Comparison of ENCODE assay signal across 8 mouse cellular contexts in genomic region chr6:148896507-148896851, GRCm38 (mm10). TPM values are rescaled to one million over a fixed set of nuclear protein-coding genes. Genes with fewer than 3 reads are reported as not detected.
DNase-seq lines count a peak whose midpoint lies in the region; ATAC-seq and TF ChIP-seq lines count a peak whose summit lies in the region.

No protein-coding gene starts in this region.

- WGBS in heart, embryonic 12.5 days: 44% methylated on average over 6 of the region's 6 CpGs
- 51% methylated on average over 6 of the region's 6 CpGs for WGBS in forebrain, postnatal 0 days
- 70% methylated on average over 6 of the region's 6 CpGs for WGBS in macrophage (ENCODE audit: missing documents)

- in situ Hi-C loops in ES-E14 (cut with MboI; ENCODE audit: low sequenced_read_pairs in 2 of 2, unreplicated experiment in 2 of 2): no loop called here

- peak overlapping the region; percentile 59 for H3K9ac ChIP-seq in heart, embryonic 12.5 days
- peak overlapping the region; percentile 78 for H3K9ac ChIP-seq in ES-E14 (ENCODE audit: insufficient read depth, low read depth, low read length, poor library complexity, severe bottlenecking)
- H3K9ac ChIP-seq in forebrain, postnatal 0 days: peak overlapping the region; percentile 72

- H3K9me3 ChIP-seq in heart, embryonic 12.5 days (replicated peaks): no peaks in the 10 kb centered on the region
- no peaks in the 10 kb centered on the region for H3K9me3 ChIP-seq in ES-E14 (ENCODE audit: control insufficient read depth, insufficient read depth, low read depth, low read length)
- no peaks in the 10 kb centered on the region for H3K9me3 ChIP-seq in forebrain, postnatal 0 days (ENCODE audit: low read length)

- 0 out of 2 replicates have a peak, but pooled peaks cover 3% of the 10 kb centered on the region for H3K4me1 ChIP-seq in heart, embryonic 12.5 days (replicated peaks)
- H3K4me1 ChIP-seq in ES-E14 (ENCODE audit: control insufficient read depth in 2 of 2, insufficient read depth in 2 of 2, low read length in 2 of 2, poor library complexity in 1 of 2): no peaks in the 10 kb centered on the region; a peak in 1 of 4 replicates
- H3K4me1 ChIP-seq in forebrain, postnatal 0 days (ENCODE audit: insufficient read depth): no peaks in the 10 kb centered on the region; the same call in 1 of the 2 replicates

- H3K36me3 ChIP-seq in heart, embryonic 12.5 days: no peaks in the 10 kb centered on the region
- H3K36me3 ChIP-seq in ES-E14 (ENCODE audit: control insufficient read depth, insufficient read depth, low read length, poor library complexity, severe bottlenecking): no peaks in the 10 kb centered on the region
- H3K36me3 ChIP-seq in forebrain, postnatal 0 days (ENCODE audit: insufficient read depth): no peaks in the 10 kb centered on the region
- no peaks in the 10 kb centered on the region for H3K36me3 ChIP-seq in macrophage (ENCODE audit: inconsistent target)

- peak overlapping the region; percentile 83 for H3K27ac ChIP-seq in heart, embryonic 12.5 days (ENCODE audit: poor library complexity, severe bottlenecking)
- H3K27ac ChIP-seq in ES-E14 (ENCODE audit: insufficient read depth, low read depth, low read length, poor library complexity, severe bottlenecking) (peak overlapping the region; percentile 51; the same call in 1 of the 2 replicates), macrophage (no peak overlapping the region)
- peak overlapping the region; percentile 87 for H3K27ac ChIP-seq in forebrain, postnatal 0 days (ENCODE audit: low read depth, low read length)

- H3K27me3 ChIP-seq in heart, embryonic 12.5 days (replicated peaks): no peaks in the 10 kb centered on the region
- no peaks in the 10 kb centered on the region for H3K27me3 ChIP-seq in forebrain, postnatal 0 days (ENCODE audit: insufficient read depth, low read length)

- no peak for ATAC-seq in heart, embryonic 12.5 days (ENCODE audit: insufficient number of reproducible peaks, low FRiP score)
- peak; percentile 30 for ATAC-seq in forebrain, postnatal 0 days

- H3K4me3 ChIP-seq in heart, embryonic 12.5 days: peak overlapping the region; percentile 79
- H3K4me3 ChIP-seq in ES-E14 (ENCODE audit: insufficient read depth in 1 of 2, low read depth in 1 of 2, low read length in 2 of 2, poor library complexity in 1 of 2, severe bottlenecking in 1 of 2) (peak overlapping the region; percentile 82 to 89), macrophage (ENCODE audit: inconsistent target) (peak overlapping the region; percentile 61)
- H3K4me3 ChIP-seq in forebrain, postnatal 0 days (ENCODE audit: low read depth, low read length): peak overlapping the region; percentile 70

- no peak for TF ChIP-seq CTCF in forebrain, postnatal 0 days (IDR thresholded peaks at IDR 0.05; ENCODE audit: low read depth)

- H3K79me2 ChIP-seq in macrophage (ENCODE audit: inconsistent target): no peaks in the 10 kb centered on the region

- H3K4me2 ChIP-seq in heart, embryonic 12.5 days: peak overlapping the region; percentile 94
- H3K4me2 ChIP-seq in forebrain, postnatal 0 days (ENCODE audit: low read depth): peak overlapping the region; percentile 92

- no peak for DNase-seq in heart, adult 18-20 months
- no peak for DNase-seq in ES-E14 (ENCODE audit: low read depth, low spot score)
- DNase-seq in forebrain, postnatal 0 days: no peak
- no peak for DNase-seq in cerebellum, adult 9-11 months
- DNase-seq in layer of hippocampus, adult 9-10 months (ENCODE audit: low spot score): no peak
- DNase-seq in Muller cell, postnatal 12 days (ENCODE audit: inconsistent ontology term): no peak

TF ChIP-seq in ES-E14, 5 proteins besides CTCF, POLR2A, EP300 and RAD21:
- TF ChIP-seq MAFK (IDR thresholded peaks at IDR 0.05; ENCODE audit: insufficient read depth, low read depth, low read length): no peak
- TF ChIP-seq CHD2 (IDR thresholded peaks at IDR 0.05; ENCODE audit: low read depth, low read length): no peak
- TF ChIP-seq HCFC1 (IDR thresholded peaks at IDR 0.05; ENCODE audit: borderline replicate concordance, insufficient read depth, low read length): no peak
- no peak for TF ChIP-seq ZC3H11A (IDR thresholded peaks at IDR 0.05; ENCODE audit: borderline replicate concordance, low read depth, low read length)
- TF ChIP-seq ZNF384 (IDR thresholded peaks at IDR 0.05; ENCODE audit: low read depth, low read length): no peak

RNA-seq across cellular contexts. Expression of gene Caprin2, which starts 0.4 kb away (rescaled TPM):
- 18.0 and 18.3 TPM in 2 replicates for polyA plus RNA-seq in heart, embryonic 12.5 days (2016; fragmentation: Nextera tagmentation; extraction: Ambion mirVana)
- total RNA-seq in heart, adult 18-20 months (2021): 1 to 10 TPM; 3.5 to 5.2 TPM
- total RNA-seq in ES-E14 (2012; rRNA removed): 24.8 and 25.7 TPM in 2 replicates
- 9.9 and 16.9 TPM in 2 replicates for total RNA-seq in forebrain, postnatal 0 days (2014; rRNA removed)
- 2.3 and 4.1 TPM in 2 replicates for polyA plus RNA-seq in forebrain, postnatal 0 days (2015; fragmentation: Nextera tagmentation; extraction: Ambion mirVana)
- total RNA-seq in macrophage (2018; cell fraction: chromatin; rRNA removed): 10 to 100 TPM; 10.3 to 36.8 (median 19.8) TPM
- total RNA-seq in macrophage (2018; cell fraction: cytosol; rRNA removed): 1 to 10 TPM; 1.1 to 3.9 (median 2.2) TPM
- 10 to 100 TPM in 14 of 26 experiments, 1 to 10 TPM in 12; 3.1 to 25.6 (median 10.7) TPM for total RNA-seq in macrophage (2018; cell fraction: nucleus; rRNA removed)
- 2.9 to 3.3 TPM (median 2.9 TPM) in 3 replicates for polyA plus RNA-seq in macrophage (2018)

RNA-seq across cellular contexts. Expression of gene Sinhcaf, which starts 49.8 kb away (rescaled TPM):
- 90.9 and 95.6 TPM in 2 replicates for polyA plus RNA-seq in heart, embryonic 12.5 days (2016; fragmentation: Nextera tagmentation; extraction: Ambion mirVana)
- total RNA-seq in heart, adult 18-20 months (2021): 1 to 10 TPM; 3.3 to 4.6 TPM
- total RNA-seq in ES-E14 (2012; rRNA removed): 193 and 205 TPM in 2 replicates
- total RNA-seq in forebrain, postnatal 0 days (2014; rRNA removed): 21.8 and 25.3 TPM in 2 replicates
- polyA plus RNA-seq in forebrain, postnatal 0 days (2015; fragmentation: Nextera tagmentation; extraction: Ambion mirVana): 19.4 and 22.4 TPM in 2 replicates
- total RNA-seq in macrophage (2018; cell fraction: chromatin; rRNA removed): 10 to 100 TPM in 4 of 26 experiments, 1 to 10 TPM in 20, under 1 TPM in 2; 0.66 to 40.0 (median 3.3) TPM
- total RNA-seq in macrophage (2018; cell fraction: cytosol; rRNA removed): 1 to 10 TPM; 3.3 to 9.7 (median 4.5) TPM
- 10 to 100 TPM in 3 of 26 experiments, 1 to 10 TPM in 23; 1.6 to 21.0 (median 4.2) TPM for total RNA-seq in macrophage (2018; cell fraction: nucleus; rRNA removed)
- 3.1 to 9.5 TPM (median 3.7 TPM) in 3 replicates for polyA plus RNA-seq in macrophage (2018)
